In the genomic region with DNA sequence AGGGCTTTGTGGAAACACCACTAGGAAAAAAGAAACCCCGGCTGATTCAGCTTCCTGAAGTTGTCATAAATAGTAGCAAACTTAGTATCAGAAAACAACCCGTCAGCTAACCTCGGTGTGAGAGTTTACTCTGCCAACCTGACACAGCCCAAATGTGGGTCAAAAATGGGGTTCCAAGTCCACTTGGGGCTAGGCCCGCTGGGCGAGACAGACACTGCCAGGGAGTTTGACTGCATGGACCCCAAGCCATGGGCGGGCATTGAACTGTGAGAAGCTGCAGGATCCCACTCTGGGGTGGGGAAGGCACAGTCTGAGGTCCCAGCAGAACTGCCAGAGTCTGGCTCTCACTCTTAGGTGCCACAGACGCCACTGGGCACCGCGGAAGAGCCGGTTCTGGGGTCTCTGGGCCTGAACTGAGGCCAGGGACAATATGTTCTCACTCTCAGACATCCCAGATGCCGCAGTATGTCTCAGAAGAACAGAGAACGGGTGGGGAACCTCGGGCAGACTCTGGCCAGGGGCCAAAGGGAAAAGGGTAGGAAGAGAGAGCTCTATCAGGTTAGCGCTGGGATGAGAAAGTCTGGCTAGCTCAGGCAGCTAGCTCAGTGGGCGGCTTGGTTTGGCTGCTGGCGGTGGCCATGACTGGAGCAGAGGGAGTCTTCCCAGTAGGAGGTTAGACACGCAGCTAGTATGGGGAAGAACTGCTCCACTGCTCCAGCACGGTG, we compare ENCODE assay signal across 21 mouse cellular contexts. TPM values are rescaled to one million over a fixed set of nuclear protein-coding genes. Genes with fewer than 3 reads are reported as not detected.
DNase-seq lines count a peak whose midpoint lies in the region; ATAC-seq and TF ChIP-seq lines count a peak whose summit lies in the region.
"Had no signal": no experiment of that assay in that cellular context is flagged by ENCODE, and none has a peak within 500 bp of the region (broad histone marks: within the 10 kb centered on the region; RNA-seq: fewer than 3 reads in every experiment).

No protein-coding gene starts in this region.

- no peak for TF ChIP-seq CTCF in liver, adult 2 months (IDR thresholded peaks at IDR 0.05; ENCODE audit: low read depth, low read length)

- H3K4me1 ChIP-seq in kidney, embryonic 16.5 days (ENCODE audit: insufficient read depth, low read length) = peaks cover 12% of the 10 kb centered on the region
- H3K4me1 ChIP-seq in liver, adult 2 months (ENCODE audit: control insufficient read depth, insufficient read depth, low read length) = peaks cover 38% of the 10 kb centered on the region
- H3K4me1 ChIP-seq: heart, embryonic 15.5 days had no signal

- no peak overlapping the region for H3K27ac ChIP-seq in kidney, embryonic 16.5 days (ENCODE audit: low read length)
- H3K27ac ChIP-seq in liver, adult 2 months (replicated peaks; ENCODE audit: insufficient read depth, low read depth, low read length) = peak overlapping the region; percentile 69
- H3K27ac ChIP-seq: embryonic facial prominence, embryonic 15.5 days; forebrain, embryonic 12.5 days; heart, adult 2 months; heart, embryonic 15.5 days; hindbrain, embryonic 13.5 days; hindbrain, postnatal 0 days had no signal

- no peak overlapping the region for H3K4me3 ChIP-seq in kidney, embryonic 16.5 days (ENCODE audit: low read length)
- H3K4me3 ChIP-seq in liver, adult 2 months (ENCODE audit: insufficient read depth, low read depth, low read length) = no peak overlapping the region
- H3K4me3 ChIP-seq: embryonic facial prominence, embryonic 15.5 days; forebrain, embryonic 12.5 days; heart, adult 2 months; heart, embryonic 15.5 days; hindbrain, embryonic 13.5 days had no signal

- WGBS in kidney, embryonic 16.5 days = 84% methylated on average over 18 of the region's 18 CpGs
- 35% methylated on average over 18 of the region's 18 CpGs for WGBS in liver, adult 2 months

- H3K79me2 ChIP-seq in liver, adult 2 months (ENCODE audit: control insufficient read depth, insufficient read depth, low read length) = no peaks in the 10 kb centered on the region

- no peak overlapping the region for H3K4me2 ChIP-seq in kidney, embryonic 16.5 days (replicated peaks; ENCODE audit: low read depth, low read length)
- H3K4me2 ChIP-seq: embryonic facial prominence, embryonic 15.5 days; forebrain, embryonic 12.5 days; heart, embryonic 11.5 days; heart, embryonic 15.5 days; hindbrain, embryonic 13.5 days had no signal

- no peaks in the 10 kb centered on the region for H3K27me3 ChIP-seq in kidney, embryonic 16.5 days (ENCODE audit: insufficient read depth, low read length)
- no peaks in the 10 kb centered on the region for H3K27me3 ChIP-seq in liver, adult 2 months (ENCODE audit: control insufficient read depth, insufficient read depth, low read length)
- H3K27me3 ChIP-seq: embryonic facial prominence, embryonic 15.5 days; forebrain, embryonic 12.5 days; heart, embryonic 15.5 days; hindbrain, embryonic 13.5 days had no signal

- peak; percentile 59 for DNase-seq in kidney, adult 18-20 months
- DNase-seq in liver, adult 2 months (ENCODE audit: extremely low read depth, low read depth, low spot score) = peak; percentile 90
- no peak for DNase-seq in liver
- peak; percentile 65 for DNase-seq in kidney, postnatal 14 days
- no peak for DNase-seq in layer of hippocampus, adult 8-10 months (ENCODE audit: low spot score in 2 of 2)
- DNase-seq: adrenal gland, postnatal 10 days; cerebellum, adult 11 months; cerebellum, adult 8-10 months; cerebellum, postnatal 14 days; embryo, embryonic 11 days; gastrocnemius, postnatal 10 days; heart, adult 2 months; heart, postnatal 14 days had no signal

- ATAC-seq in kidney, embryonic 16.5 days (ENCODE audit: low FRiP score, low TSS enrichment) = no peak
- ATAC-seq in erythroblast, adult 5-6 weeks (replicated peaks; ENCODE audit: low FRiP score, poor library complexity, severe bottlenecking) = no peak
- ATAC-seq: hindbrain, postnatal 0 days had no signal

- no peaks in the 10 kb centered on the region for H3K9me3 ChIP-seq in kidney, embryonic 16.5 days (ENCODE audit: low read length)
- H3K9me3 ChIP-seq: embryonic facial prominence, embryonic 15.5 days; forebrain, embryonic 12.5 days; heart, embryonic 15.5 days; hindbrain, embryonic 13.5 days had no signal

- no peak for TF ChIP-seq POLR2A in liver, adult 2 months (IDR thresholded peaks at IDR 0.05; ENCODE audit: extremely low read depth, insufficient read depth, low read length)

- no peak overlapping the region for H3K9ac ChIP-seq in kidney, embryonic 16.5 days (replicated peaks; ENCODE audit: low read length)
- no peak overlapping the region for H3K9ac ChIP-seq in liver, adult 2 months (ENCODE audit: low read depth, low read length)
- H3K9ac ChIP-seq: embryonic facial prominence, embryonic 15.5 days; forebrain, embryonic 12.5 days; heart, embryonic 15.5 days; hindbrain, embryonic 13.5 days had no signal

- H3K36me3 ChIP-seq in kidney, embryonic 16.5 days (ENCODE audit: insufficient read depth, low read length) = no peaks in the 10 kb centered on the region
- no peaks in the 10 kb centered on the region for H3K36me3 ChIP-seq in liver, adult 2 months (ENCODE audit: control insufficient read depth, insufficient read depth, low read length)
- H3K36me3 ChIP-seq: embryonic facial prominence, embryonic 15.5 days; forebrain, embryonic 12.5 days; heart, embryonic 15.5 days; hindbrain, embryonic 13.5 days had no signal

RNA-seq across cellular contexts. Expression of gene Atp11a, which starts 40.8 kb away (rescaled TPM):
- polyA plus RNA-seq in kidney, embryonic 16.5 days (2015; fragmentation: Nextera tagmentation; extraction: Ambion mirVana) = 14.4 and 18.5 TPM in 2 replicates
- 4.8 and 6.8 TPM in 2 replicates for total RNA-seq in liver, adult 2 months (2014; rRNA removed)
- polyA plus RNA-seq in liver, adult 2 months (2012; rRNA removed) = 6.6 and 6.9 TPM in 2 replicates
- 10 to 100 TPM; 59.6 to 76.0 (median 63.8) TPM for total RNA-seq in layer of hippocampus, adult 8-10 months (2022)
- 7.7 and 9.4 TPM in 2 replicates for total RNA-seq in erythroblast, adult 5-6 weeks (2015; ENCODE audit: low replicate concordance)
- 8.3 and 15.2 TPM in 2 replicates for total RNA-seq in erythroblast, adult 5-6 weeks (2017; ENCODE audit: low replicate concordance)

RNA-seq across cellular contexts. Expression of gene Tubgcp3, which starts 44.0 kb away (rescaled TPM):
- 49.0 and 52.2 TPM in 2 replicates for polyA plus RNA-seq in kidney, embryonic 16.5 days (2015; fragmentation: Nextera tagmentation; extraction: Ambion mirVana)
- 12.8 and 19.1 TPM in 2 replicates for total RNA-seq in liver, adult 2 months (2014; rRNA removed)
- polyA plus RNA-seq in liver, adult 2 months (2012; rRNA removed) = 14.4 and 21.9 TPM in 2 replicates
- total RNA-seq in layer of hippocampus, adult 8-10 months (2022) = 10 to 100 TPM; 36.8 to 38.6 (median 37.8) TPM
- total RNA-seq in erythroblast, adult 5-6 weeks (2015; ENCODE audit: low replicate concordance) = 21.9 and 25.3 TPM in 2 replicates
- 24.0 and 27.0 TPM in 2 replicates for total RNA-seq in erythroblast, adult 5-6 weeks (2017; ENCODE audit: low replicate concordance)

Comparison
In these comparisons a context has a peak if more than half of its experiments do, and no peak if none do; other contexts are left out.
1. DNase-seq: peak in kidney, adult 18-20 months (single experiment), liver, adult 2 months (single experiment) and kidney, postnatal 14 days (single experiment); none in liver (single experiment) and layer of hippocampus, adult 8-10 months (0 of 2).